Mouse (Mus musculus) left cerebral cortex, adult 18-20 months (tissue): ENCODE data around the gene Nfasc. TPM values are rescaled to one million over a fixed set of nuclear protein-coding genes. Genes with fewer than 3 reads are reported as not detected.

Experiments used
- DNase-seq, 2 experiments: peaks; one replicate each; pipeline ENCODE4 v3.0.0; 2021 to 2022; ENCODE audit warnings: low spot score in 2 of 2, mixed read lengths in 1 of 2
- long read RNA-seq, 2 experiments: library from polyadenylated mRNA; stranded (forward); transcript quantifications; one replicate each; pipeline ENCODE4 v2.0.0; 2021
- total RNA-seq, 2 experiments: library from RNA; stranded (reverse); gene quantifications; 2 replicates each; pipeline ENCODE4 v1.2.3; 2021

Nfasc gene
- total RNA-seq, result 100 to 1,000 TPM; 128 to 134 TPM
- long read RNA-seq, experiment 1, partial matches to known transcripts, result 10 of 55 reads
- long read RNA-seq, experiment 1, other reads (novel, unspliced or antisense), result 45 of 55 reads
- long read RNA-seq, experiment 2, full-length matches to known transcripts, result 1 of 22 reads
- long read RNA-seq, experiment 2, partial matches to known transcripts, result 3 of 22 reads
- long read RNA-seq, experiment 2, other reads (novel, unspliced or antisense), result 18 of 22 reads

- peak; percentile 92 to 93 for DNase-seq
Measured at GRCm38 (mm10) chr1:132741175-132741997, at the start of gene Nfasc. Nfasc (minus strand) TSS chr1:132741797.

- DNase-seq, result no peak
Measured at GRCm38 (mm10) chr1:132791049-132791448, 49.5 kb upstream of the Nfasc start.

- no peak for DNase-seq
Measured at GRCm38 (mm10) chr1:132786866-132787265, 45.3 kb upstream of the Nfasc start.

GRCm38 (mm10) chr1:132781607-132782445, 40.2 kb upstream of the Nfasc start:
- no peak for DNase-seq

GRCm38 (mm10) chr1:132780961-132781360, 39.4 kb upstream of the Nfasc start:
- no peak for DNase-seq

- DNase-seq, result peak in 1 of 2 experiments; percentile 25
Measured at GRCm38 (mm10) chr1:132780254-132780653, 38.7 kb upstream of the Nfasc start.

- no peak for DNase-seq
Measured at GRCm38 (mm10) chr1:132774959-132775358, 33.4 kb upstream of the Nfasc start.

GRCm38 (mm10) chr1:132771377-132771776, 29.8 kb upstream of the Nfasc start:
- DNase-seq, result peak in 1 of 2 experiments; percentile 42

- no peak for DNase-seq
Measured at GRCm38 (mm10) chr1:132769559-132769958, 28.0 kb upstream of the Nfasc start.

GRCm38 (mm10) chr1:132767422-132767821, 25.8 kb upstream of the Nfasc start:
- DNase-seq, result no peak

- peak in 1 of 2 experiments; percentile 48 for DNase-seq
Measured at GRCm38 (mm10) chr1:132765887-132766651, 24.5 kb upstream of the Nfasc start.

- no peak for DNase-seq
Measured at GRCm38 (mm10) chr1:132765222-132765621, 23.6 kb upstream of the Nfasc start.

GRCm38 (mm10) chr1:132759390-132759789, 17.8 kb upstream of the Nfasc start:
- no peak for DNase-seq

GRCm38 (mm10) chr1:132758656-132759370, 17.2 kb upstream of the Nfasc start:
- peak; percentile 78 to 85 for DNase-seq

- no peak for DNase-seq
Measured at GRCm38 (mm10) chr1:132755211-132755610, 13.6 kb upstream of the Nfasc start.

- DNase-seq, result peak; percentile 28 to 29
Measured at GRCm38 (mm10) chr1:132749217-132749884, 7.8 kb upstream of the Nfasc start.

GRCm38 (mm10) chr1:132746302-132746701, 4.7 kb upstream of the Nfasc start:
- peak; percentile 54 to 63 for DNase-seq

GRCm38 (mm10) chr1:132745636-132746035, 4.0 kb upstream of the Nfasc start:
- no peak for DNase-seq

GRCm38 (mm10) chr1:132739077-132739521, 2.5 kb downstream of the Nfasc start:
- peak; percentile 58 to 74 for DNase-seq
